Mouse (Mus musculus) CH12.LX (cell line): ENCODE results near the gene Slc6a18. TPM values are rescaled to one million over a fixed set of nuclear protein-coding genes. Genes with fewer than 3 reads are reported as not detected.

Experiments
- DNase-seq: peaks from one replicate; pipeline ENCODE4 v3.0.0-alpha.2; 2013; ENCODE audit errors: extremely low read depth
- H3K27ac ChIP-seq: 2 replicates; pipeline ENCODE4 v1.5.1; 2012; ENCODE audit warnings: low read depth, mild to moderate bottlenecking, control low read depth, moderate library complexity; ENCODE audit not compliant: insufficient read depth
- H3K27me3 ChIP-seq: replicated peaks from 2 replicates; pipeline ENCODE3; 2012; ENCODE audit warnings: inconsistent platforms
- H3K36me3 ChIP-seq, 2 experiments: replicated peaks in 1 of 2; 2 replicates each; pipeline versions ENCODE3 to v1.6.1; 2012; ENCODE audit warnings: inconsistent platforms in 1 of 2, low read length in 1 of 2, mild to moderate bottlenecking in 1 of 2, mixed read lengths in 1 of 2, moderate library complexity in 1 of 2; ENCODE audit not compliant: control insufficient read depth in 1 of 2, insufficient read depth in 1 of 2
- H3K4me1 ChIP-seq, 2 experiments: 2 replicates each; pipeline ENCODE4 v1.6.1; 2012; ENCODE audit warnings: inconsistent platforms in 1 of 2, moderate library complexity in 1 of 2; ENCODE audit not compliant: insufficient read depth in 2 of 2, control insufficient read depth in 1 of 2
- H3K4me2 ChIP-seq: 2 replicates; pipeline ENCODE4 v1.6.1; 2012; ENCODE audit warnings: low read depth, mild to moderate bottlenecking, control low read depth; ENCODE audit not compliant: poor library complexity, insufficient read depth, severe bottlenecking
- H3K4me3 ChIP-seq, 3 experiments: fragments of 150-350 bp in 1 of 3; sonication (generic) in 1 of 3; replicated peaks in 1 of 3; 2 replicates each; pipeline versions ENCODE3 to v1.5.1; 2011 to 2012; ENCODE audit warnings: low read depth in 2 of 3, low read length in 2 of 3, mild to moderate bottlenecking in 2 of 3, moderate library complexity in 2 of 3, control low read depth in 1 of 3, improper control_type of control experiment in 1 of 3, inconsistent platforms in 1 of 3, mixed read lengths in 1 of 3; ENCODE audit not compliant: poor library complexity in 1 of 3
- H3K79me2 ChIP-seq: replicated peaks from 2 replicates; pipeline ENCODE4 v1.6.1; 2012; ENCODE audit warnings: mild to moderate bottlenecking, moderate library complexity; ENCODE audit not compliant: control insufficient read depth, poor library complexity, insufficient read depth, severe bottlenecking; ENCODE audit errors: extremely low read depth
- H3K9ac ChIP-seq: 2 replicates; pipeline ENCODE4 v1.6.1; 2012; ENCODE audit warnings: low read depth, mild to moderate bottlenecking, control low read depth, moderate library complexity; ENCODE audit not compliant: insufficient read depth
- H3K9me3 ChIP-seq: replicated peaks from 2 replicates; pipeline ENCODE3; 2012; ENCODE audit warnings: low read length, inconsistent platforms, mixed read lengths
- BHLHE40 ChIP-seq: IDR thresholded peaks from 2 replicates; pipeline ENCODE4 v1.6.1; 2011; ENCODE audit warnings: mild to moderate bottlenecking, low read depth, low read length, improper control_type of control experiment
- CHD2 ChIP-seq: IDR thresholded peaks from 2 replicates; pipeline ENCODE4 v1.6.1; 2011; ENCODE audit warnings: low read length, improper control_type of control experiment
- EP300 ChIP-seq: IDR thresholded peaks from 2 replicates; pipeline ENCODE4 v1.6.1; 2011; ENCODE audit warnings: low read length, improper control_type of control experiment
- HCFC1 ChIP-seq: IDR thresholded peaks from 2 replicates; pipeline ENCODE4 v1.6.1; 2012; ENCODE audit warnings: low read depth, mild to moderate bottlenecking, inconsistent platforms, low read length, improper control_type of control experiment
- JUN ChIP-seq: IDR thresholded peaks from 2 replicates; pipeline ENCODE4 v1.6.1; 2011; ENCODE audit warnings: low read depth, mild to moderate bottlenecking, low read length, improper control_type of control experiment, moderate library complexity; ENCODE audit not compliant: insufficient read depth
- MAFK ChIP-seq: IDR thresholded peaks from 2 replicates; pipeline ENCODE4 v1.6.1; 2011; ENCODE audit warnings: low read length, improper control_type of control experiment; ENCODE audit not compliant: insufficient replicate concordance
- MAX ChIP-seq: IDR thresholded peaks from 2 replicates; pipeline ENCODE4 v1.6.1; 2011; ENCODE audit warnings: low read length, improper control_type of control experiment
- MAZ ChIP-seq: IDR thresholded peaks from 2 replicates; pipeline ENCODE4 v1.6.1; 2012; ENCODE audit warnings: low read depth, mild to moderate bottlenecking, inconsistent platforms, low read length, improper control_type of control experiment, moderate library complexity
- MXI1 ChIP-seq: IDR thresholded peaks from 2 replicates; pipeline ENCODE4 v1.6.1; 2011; ENCODE audit warnings: mild to moderate bottlenecking, low read depth, low read length, improper control_type of control experiment
- MYC ChIP-seq: IDR thresholded peaks from 2 replicates; pipeline ENCODE4 v1.6.1; 2011; ENCODE audit warnings: low read depth, mild to moderate bottlenecking, improper control_type of control experiment, low read length
- NELFE ChIP-seq: IDR thresholded peaks from 2 replicates; pipeline ENCODE4 v1.6.1; 2011; ENCODE audit warnings: low read depth, low read length, improper control_type of control experiment
- RAD21 ChIP-seq: IDR thresholded peaks from 2 replicates; pipeline ENCODE4 v1.6.1; 2011; ENCODE audit warnings: low read depth, mild to moderate bottlenecking, low read length, improper control_type of control experiment, moderate library complexity
- RCOR1 ChIP-seq: conservative IDR thresholded peaks from 2 replicates; pipeline ENCODE4 v1.6.1; 2012; ENCODE audit warnings: low read depth, mild to moderate bottlenecking, inconsistent platforms, low read length, improper control_type of control experiment
- SMC3 ChIP-seq: IDR thresholded peaks from 2 replicates; pipeline ENCODE4 v1.6.1; 2011; ENCODE audit warnings: low read depth, low read length, improper control_type of control experiment
- UBTF ChIP-seq: IDR thresholded peaks from 2 replicates; pipeline ENCODE4 v1.6.1; 2012; ENCODE audit warnings: low read depth, mild to moderate bottlenecking, inconsistent platforms, low read length, improper control_type of control experiment, moderate library complexity
- USF1 ChIP-seq: IDR thresholded peaks from 2 replicates; pipeline ENCODE4 v1.6.1; 2014; ENCODE audit warnings: low read depth, mild to moderate bottlenecking, inconsistent platforms, low read length, improper control_type of control experiment
- USF2 ChIP-seq: conservative IDR thresholded peaks from 2 replicates; pipeline ENCODE4 v1.6.1; 2011; ENCODE audit warnings: low read depth, low read length, improper control_type of control experiment
- ZMIZ1 ChIP-seq: IDR thresholded peaks from 2 replicates; pipeline ENCODE4 v1.6.1; 2012; ENCODE audit warnings: low read depth, mild to moderate bottlenecking, inconsistent platforms, low read length, improper control_type of control experiment
- dilution Hi-C: fragments of 300-500 bp; cut with MboI; formaldehyde crosslinking; loops from 2 replicates; pipeline ENCODE4 v1.14.3; 2020; ENCODE audit warnings: low sequenced_read_pairs; ENCODE audit not compliant: extremely low pct_unique_long_range_greater_than_20kb, extremely low pct_ligation_motif_present
- in situ Hi-C: fragments of 300-500 bp; cut with MboI; formaldehyde crosslinking; loops from 3 replicates; pipeline ENCODE4 v1.14.3; 2019; ENCODE audit warnings: low sequenced_read_pairs, low pct_ligation_motif_present, low pct_unique_long_range_greater_than_20kb, mixed read lengths
- polyA plus RNA-seq: library from polyadenylated mRNA; unstranded; fragments of >175 nt; gene quantifications from 2 replicates; pipeline ENCODE4 v1.2.1, GENCODE M21; 2012; ENCODE audit warnings: low read depth; ENCODE audit not compliant: insufficient read length
- total RNA-seq, 2 experiments: library from RNA; depleted of rRNA; stranded (reverse); fragments of 300-350 nt in 1 of 2; fragments of >200 nt in 1 of 2; gene quantifications; 2 replicates each; pipeline ENCODE4 v1.2.3; 2012 to 2014

The Slc6a18 gene
- total and polyA plus RNA-seq, 3 experiments, result not detected

DNA sequence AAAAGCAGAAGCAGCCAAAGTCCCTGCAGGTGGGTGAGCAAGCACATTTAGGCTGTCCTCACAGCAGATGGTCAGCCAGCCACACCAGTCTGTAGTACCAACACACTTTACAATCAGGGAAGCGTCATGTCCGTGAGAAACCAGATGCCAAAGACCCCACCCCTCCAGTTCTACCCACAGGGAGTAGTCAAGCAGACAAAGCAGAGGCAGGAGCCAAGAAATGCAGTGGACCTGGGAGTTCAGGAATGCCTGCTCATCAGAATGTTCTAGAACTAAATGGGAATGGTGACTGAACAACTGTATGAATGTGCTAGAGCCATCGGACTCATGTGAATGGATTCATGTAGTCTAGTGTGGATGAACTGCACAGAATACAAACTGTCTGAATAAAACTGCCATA, 9.8 kb upstream of the Slc6a18 start:
- Histone ChIP-seq H3K4me3 (no peak overlapping the region), H3K4me2 (no peak overlapping the region), H3K4me1 (peaks cover 2 to 15% of the 10 kb centered on the region in 2 experiments), H3K9me3 (no peaks in the 10 kb centered on the region), H3K27me3 (no peaks in the 10 kb centered on the region), H3K9ac (no peak overlapping the region), H3K27ac (no peak overlapping the region), H3K36me3 (no peaks in the 10 kb centered on the region), H3K79me2 (no peaks in the 10 kb centered on the region)
- in situ Hi-C loops, result no loop called here
- TF ChIP-seq RCOR1 (no peak), BHLHE40 (no peak), MAZ (no peak), MAFK (no peak), MXI1 (no peak), USF2 (no peak), USF1 (no peak), JUN (no peak), NELFE (no peak), HCFC1 (no peak)
- dilution Hi-C loops, result no loop called here
- DNase-seq, result no peak

DNA sequence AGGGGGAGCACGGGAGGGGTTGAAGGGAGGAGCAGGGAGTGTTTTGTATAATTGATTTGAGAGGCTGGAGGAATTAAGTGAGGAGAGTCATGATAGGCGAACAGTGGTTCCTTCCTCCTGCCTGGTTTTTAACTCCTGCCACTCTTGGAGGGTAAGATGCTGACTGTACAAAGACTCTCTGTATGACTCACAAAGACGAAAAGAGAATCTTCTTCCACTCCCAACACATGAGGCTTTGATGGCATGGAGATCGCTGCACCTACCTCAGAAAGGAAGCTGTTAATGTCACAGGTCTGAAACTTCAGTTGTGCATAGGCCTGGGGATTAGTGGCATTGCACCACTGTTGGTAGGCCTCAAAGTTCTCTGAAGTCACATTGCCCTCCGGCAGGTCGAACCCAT, 7.7 kb upstream of the Slc6a18 start:
- H3K4me3 ChIP-seq, result no peak overlapping the region
- H3K27ac ChIP-seq, result no peak overlapping the region
- H3K79me2 ChIP-seq, result no peaks in the 10 kb centered on the region
- H3K9ac ChIP-seq, result no peak overlapping the region
- peaks cover 2 to 15% of the 10 kb centered on the region in 2 experiments; a peak in 3 of 4 replicates for H3K4me1 ChIP-seq
- no peaks in the 10 kb centered on the region for H3K9me3 ChIP-seq
- H3K4me2 ChIP-seq, result no peak overlapping the region
- H3K27me3 ChIP-seq, result no peaks in the 10 kb centered on the region
- in situ Hi-C loops, result no loop called here
- no peak for TF ChIP-seq NELFE
- no peak for TF ChIP-seq MAX
- no peak for TF ChIP-seq USF1
- no peak for TF ChIP-seq RAD21
- no peak for TF ChIP-seq RCOR1
- TF ChIP-seq EP300, result no peak
- no peak for TF ChIP-seq MAFK
- TF ChIP-seq MXI1, result no peak
- TF ChIP-seq MYC, result no peak
- TF ChIP-seq ZMIZ1, result no peak
- TF ChIP-seq, all 38 proteins: peak for 0
- dilution Hi-C loops, result no loop called here
- DNase-seq, result no peak
- no peaks in the 10 kb centered on the region for H3K36me3 ChIP-seq

GRCm38 (mm10) chr13:73684412-73684811, 6.6 kb upstream of the Slc6a18 start:
- H3K4me2 ChIP-seq, result no peak overlapping the region
- dilution Hi-C loops, result no loop called here
- in situ Hi-C loops, result no loop called here
- H3K36me3 ChIP-seq, result no peaks in the 10 kb centered on the region
- H3K27me3 ChIP-seq, result no peaks in the 10 kb centered on the region
- H3K4me1 ChIP-seq, result peaks cover 2 to 15% of the 10 kb centered on the region in 2 experiments; a peak in 3 of 4 replicates
- no peak for DNase-seq
- H3K79me2 ChIP-seq, result no peaks in the 10 kb centered on the region
- H3K9me3 ChIP-seq, result no peaks in the 10 kb centered on the region
- no peak overlapping the region for H3K9ac ChIP-seq
- no peak overlapping the region for H3K4me3 ChIP-seq
- H3K27ac ChIP-seq, result no peak overlapping the region
- TF ChIP-seq CHD2, result no peak
- TF ChIP-seq UBTF, result no peak
- TF ChIP-seq EP300, result no peak
- no peak for TF ChIP-seq SMC3
- TF ChIP-seq MAFK, result no peak
- TF ChIP-seq, all 38 proteins: peak for 0
